Mouse (Mus musculus) forebrain, postnatal 0 days (tissue): ENCODE data around the gene Sowahc. TPM values are rescaled to one million over a fixed set of nuclear protein-coding genes. Genes with fewer than 3 reads are reported as not detected.

ENCODE experiments used
- ATAC-seq: fragments of 200-750 bp; cut with Nextera tagmentation; 2 replicates; pipeline ENCODE4 v1.8.0; 2017; ENCODE audit warnings: mild to moderate bottlenecking, moderate library complexity
- DNase-seq: peaks from one replicate; pipeline ENCODE4 v3.0.0-alpha.2; 2015
- H3K27ac ChIP-seq: fragments of 300-500 bp; sonication (generic); 2 replicates; pipeline ENCODE4 v1.5.1; 2014; ENCODE audit warnings: low read depth, mild to moderate bottlenecking, antibody characterized with exemption, low read length, moderate library complexity, mixed read lengths
- H3K27me3 ChIP-seq: fragments of 300-500 bp; sonication (generic); 2 replicates; pipeline ENCODE4 v1.6.1; 2014; ENCODE audit warnings: mild to moderate bottlenecking, low read length, mixed read lengths; ENCODE audit not compliant: insufficient read depth
- H3K36me3 ChIP-seq: fragments of 300-500 bp; sonication (generic); 2 replicates; pipeline ENCODE4 v1.6.1; 2014; ENCODE audit warnings: mild to moderate bottlenecking, moderate library complexity; ENCODE audit not compliant: insufficient read depth
- H3K4me1 ChIP-seq: fragments of 300-500 bp; sonication (generic); 2 replicates; pipeline ENCODE4 v1.6.1; 2014; ENCODE audit warnings: antibody characterized with exemption; ENCODE audit not compliant: insufficient read depth
- H3K4me2 ChIP-seq: fragments of 300-500 bp; sonication (generic); 2 replicates; pipeline ENCODE4 v1.6.1; 2014; ENCODE audit warnings: low read depth, mild to moderate bottlenecking, moderate library complexity
- H3K4me3 ChIP-seq: fragments of 300-500 bp; sonication (generic); 2 replicates; pipeline ENCODE4 v1.5.1; 2014; ENCODE audit warnings: low read depth, low read length, mixed read lengths
- H3K9ac ChIP-seq: fragments of 300-500 bp; sonication (generic); 2 replicates; pipeline ENCODE4 v1.6.1; 2014; ENCODE audit warnings: mild to moderate bottlenecking
- H3K9me3 ChIP-seq: fragments of 300-500 bp; sonication (generic); 2 replicates; pipeline ENCODE4 v1.6.1; 2016; ENCODE audit warnings: low read length
- CTCF ChIP-seq: sonication (generic); IDR thresholded peaks from 2 replicates; pipeline ENCODE4 v1.5.1; 2016; ENCODE audit warnings: antibody characterized with exemption, control low read depth, low read depth
- WGBS: fragments of 180-500 bp; shearing (Covaris S2); extraction: QIAGEN DNeasy Blood & Tissue Kit; methylation state at CpG from one replicate; pipeline ENCODE4 v1.1.7; 2014; 5-methylcytosine and 5-hydroxymethylcytosine counted together
- polyA plus RNA-seq: library from polyadenylated mRNA; unstranded; fragments of >200 nt; fragmentation: Nextera tagmentation; extraction: Ambion mirVana; gene quantifications from 2 replicates; pipeline ENCODE4 v1.2.1, GENCODE M21; 2015
- total RNA-seq: library from RNA; depleted of rRNA; stranded (reverse); fragments of >200 nt; gene quantifications from 2 replicates; pipeline ENCODE4 v1.2.3, GENCODE M21; 2014

Sowahc gene
- total and polyA plus RNA-seq, 2 experiments from 2014 or later = 13.4 to 33.3 TPM

GRCm38 (mm10) chr10:59252396-59252795 lies 30.6 kb downstream of the Sowahc start:
- H3K4me1 ChIP-seq = no peaks in the 10 kb centered on the region
- no peaks in the 10 kb centered on the region for H3K36me3 ChIP-seq
- H3K4me3 ChIP-seq = no peak overlapping the region
- WGBS = 80% methylated on average over 8 of the region's 8 CpGs
- TF ChIP-seq CTCF = no peak
- no peaks in the 10 kb centered on the region for H3K9me3 ChIP-seq
- no peak overlapping the region for H3K27ac ChIP-seq
- DNase-seq (no peak), ATAC-seq (no peak)
- no peak overlapping the region for H3K9ac ChIP-seq
- H3K4me2 ChIP-seq = no peak overlapping the region
- H3K27me3 ChIP-seq = no peaks in the 10 kb centered on the region

- Histone ChIP-seq H3K4me2 (no peak overlapping the region), H3K27ac (no peak overlapping the region), H3K4me1 (no peaks in the 10 kb centered on the region), H3K4me3 (no peak overlapping the region), H3K36me3 (no peaks in the 10 kb centered on the region), H3K9ac (no peak overlapping the region), H3K9me3 (no peaks in the 10 kb centered on the region), H3K27me3 (no peaks in the 10 kb centered on the region)
- DNase-seq (no peak), ATAC-seq (no peak)
- TF ChIP-seq CTCF = no peak
- 83% methylated on average over 8 of the region's 8 CpGs for WGBS
Measured at GRCm38 (mm10) chr10:59253541-59254079, 31.9 kb downstream of the Sowahc start.

GRCm38 (mm10) chr10:59256533-59256932 lies 34.8 kb downstream of the Sowahc start:
- H3K27ac ChIP-seq = no peak overlapping the region
- H3K9ac ChIP-seq = no peak overlapping the region
- H3K36me3 ChIP-seq = no peaks in the 10 kb centered on the region
- no peak overlapping the region for H3K4me2 ChIP-seq
- no peaks in the 10 kb centered on the region for H3K27me3 ChIP-seq
- DNase-seq (no peak), ATAC-seq (no peak)
- no peak overlapping the region for H3K4me3 ChIP-seq
- no peak for TF ChIP-seq CTCF
- peaks cover 2% of the 10 kb centered on the region; the same call in 1 of the 2 replicates for H3K4me1 ChIP-seq
- H3K9me3 ChIP-seq = no peaks in the 10 kb centered on the region
- WGBS = 87% methylated on average over 2 of the region's 2 CpGs

GRCm38 (mm10) chr10:59259572-59259971 lies 37.8 kb downstream of the Sowahc start:
- Histone ChIP-seq H3K9me3 (no peaks in the 10 kb centered on the region), H3K36me3 (no peaks in the 10 kb centered on the region), H3K4me3 (no peak overlapping the region), H3K4me2 (no peak overlapping the region), H3K4me1 (peaks cover 9% of the 10 kb centered on the region; the same call in 1 of the 2 replicates), H3K27ac (no peak overlapping the region), H3K9ac (no peak overlapping the region), H3K27me3 (no peaks in the 10 kb centered on the region)
- no peak for TF ChIP-seq CTCF
- peak; percentile 46 for DNase-seq
- no peak for ATAC-seq
- 42% methylated on average over 6 of the region's 6 CpGs for WGBS

- Histone ChIP-seq H3K9ac (no peak overlapping the region), H3K4me3 (no peak overlapping the region), H3K36me3 (no peaks in the 10 kb centered on the region), H3K27ac (no peak overlapping the region), H3K9me3 (no peaks in the 10 kb centered on the region), H3K4me1 (peaks cover 9% of the 10 kb centered on the region; the same call in 1 of the 2 replicates), H3K4me2 (no peak overlapping the region), H3K27me3 (no peaks in the 10 kb centered on the region)
- DNase-seq (peak; percentile 38), ATAC-seq (no peak)
- TF ChIP-seq CTCF = no peak
- WGBS = 56% methylated on average over 3 of the region's 3 CpGs
Measured at GRCm38 (mm10) chr10:59261603-59262002, 39.9 kb downstream of the Sowahc start.

GRCm38 (mm10) chr10:59262021-59262420 lies 40.3 kb downstream of the Sowahc start:
- no peaks in the 10 kb centered on the region for H3K9me3 ChIP-seq
- H3K4me3 ChIP-seq = no peak overlapping the region
- H3K27me3 ChIP-seq = no peaks in the 10 kb centered on the region
- no peaks in the 10 kb centered on the region for H3K36me3 ChIP-seq
- DNase-seq = no peak
- ATAC-seq = no peak
- no peak for TF ChIP-seq CTCF
- H3K4me2 ChIP-seq = no peak overlapping the region
- 54% methylated on average over 1 of the region's 1 CpGs for WGBS
- peaks cover 9% of the 10 kb centered on the region; the same call in 1 of the 2 replicates for H3K4me1 ChIP-seq
- H3K27ac ChIP-seq = no peak overlapping the region
- no peak overlapping the region for H3K9ac ChIP-seq

- no peak for ATAC-seq
- TF ChIP-seq CTCF = no peak
- 68% methylated on average over 7 of the region's 7 CpGs for WGBS
Measured at GRCm38 (mm10) chr10:59262979-59263378, 41.2 kb downstream of the Sowahc start.

More at GRCm38 (mm10) chr10:59262979-59263378, 41.2 kb downstream of the Sowahc start:
- Histone ChIP-seq H3K4me2 (no peak overlapping the region), H3K27me3 (no peaks in the 10 kb centered on the region), H3K36me3 (no peaks in the 10 kb centered on the region), H3K9ac (no peak overlapping the region), H3K4me1 (peaks cover 9% of the 10 kb centered on the region; the same call in 1 of the 2 replicates), H3K4me3 (no peak overlapping the region), H3K9me3 (no peaks in the 10 kb centered on the region), H3K27ac (no peak overlapping the region)
- DNase-seq = no peak
